Mouse (Mus musculus): ENCODE measurements around the gene Zfp462.

DNA sequence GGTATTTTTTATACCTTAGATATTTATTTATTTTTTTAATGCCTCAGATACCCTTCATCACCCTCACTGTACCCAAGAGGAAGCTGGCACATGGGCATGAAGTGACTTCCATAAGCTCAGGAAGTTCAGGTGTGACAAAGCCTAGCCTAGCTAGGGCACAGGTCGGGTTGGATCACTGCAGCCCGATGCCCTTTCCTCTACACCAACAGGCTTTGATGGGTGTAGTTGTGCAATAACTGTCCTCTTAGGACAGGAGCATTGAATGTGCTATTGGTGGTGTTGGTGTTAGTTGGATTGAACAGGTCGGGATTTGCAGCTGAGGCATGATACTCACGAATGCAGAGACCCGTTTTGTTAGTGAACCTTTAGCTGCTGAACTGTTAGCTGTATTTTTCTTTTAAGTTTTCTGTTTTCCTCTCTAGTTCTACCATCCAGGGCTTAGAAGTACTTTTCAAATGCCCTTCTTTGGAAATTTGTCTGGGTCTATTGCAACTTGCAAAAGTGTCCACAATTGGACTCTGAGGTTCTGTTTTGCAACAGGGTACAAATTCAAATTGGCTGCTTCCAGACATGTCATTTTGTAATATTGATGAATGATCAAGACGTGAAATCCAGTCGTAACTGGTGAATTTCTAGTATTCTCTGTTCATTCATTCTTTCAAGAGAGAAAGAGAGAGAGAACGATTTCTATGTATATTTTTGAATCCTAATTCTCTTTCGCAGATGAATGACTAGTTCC, 9.0 kb downstream of the Zfp462 start:
- TF ChIP-seq POLR2A (IDR thresholded peaks at IDR 0.05; ENCODE audit: borderline replicate concordance, low read depth, low read length), result no peak
- no peak for TF ChIP-seq CTCF (IDR thresholded peaks at IDR 0.05; ENCODE audit: low read depth, low read length)

Data from bone marrow macrophage, adult 2 months (primary cell).